Mouse (Mus musculus): ENCODE measurements around the gene Nsg2. TPM values are rescaled to one million over a fixed set of nuclear protein-coding genes. Genes with fewer than 3 reads are reported as not detected.

The Nsg2 gene
- total RNA-seq, 2 experiments from 2014 or later, result not detected

GRCm38 (mm10) chr11:32010663-32010970 is 10.4 kb downstream of the Nsg2 start:
- ATAC-seq (replicated peaks; ENCODE audit: low FRiP score, poor library complexity, severe bottlenecking), result no peak

- ATAC-seq (replicated peaks; ENCODE audit: low FRiP score, poor library complexity, severe bottlenecking), result no peak
Observed at GRCm38 (mm10) chr11:32011867-32012603, 11.8 kb downstream of the Nsg2 start.

- ATAC-seq (replicated peaks; ENCODE audit: low FRiP score, poor library complexity, severe bottlenecking), result no peak
Observed at GRCm38 (mm10) chr11:32013014-32013427, 12.8 kb downstream of the Nsg2 start.

- ATAC-seq (replicated peaks; ENCODE audit: low FRiP score, poor library complexity, severe bottlenecking), result no peak
Observed at GRCm38 (mm10) chr11:32013561-32013960, 13.3 kb downstream of the Nsg2 start.

- no peak for ATAC-seq (replicated peaks; ENCODE audit: low FRiP score, poor library complexity, severe bottlenecking)
Observed at GRCm38 (mm10) chr11:32018201-32018600, 17.9 kb downstream of the Nsg2 start.

- no peak for ATAC-seq (replicated peaks; ENCODE audit: low FRiP score, poor library complexity, severe bottlenecking)
Observed at GRCm38 (mm10) chr11:32020031-32020965, 20.0 kb downstream of the Nsg2 start.

GRCm38 (mm10) chr11:32026634-32027033 is 26.4 kb downstream of the Nsg2 start:
- ATAC-seq (replicated peaks; ENCODE audit: low FRiP score, poor library complexity, severe bottlenecking), result no peak

GRCm38 (mm10) chr11:32027474-32028342 is 27.4 kb downstream of the Nsg2 start:
- no peak for ATAC-seq (replicated peaks; ENCODE audit: low FRiP score, poor library complexity, severe bottlenecking)

GRCm38 (mm10) chr11:32028605-32029004 is 28.3 kb downstream of the Nsg2 start:
- ATAC-seq (replicated peaks; ENCODE audit: low FRiP score, poor library complexity, severe bottlenecking), result no peak

GRCm38 (mm10) chr11:32029356-32029755 is 29.1 kb downstream of the Nsg2 start:
- ATAC-seq (replicated peaks; ENCODE audit: low FRiP score, poor library complexity, severe bottlenecking), result no peak

- ATAC-seq (replicated peaks; ENCODE audit: low FRiP score, poor library complexity, severe bottlenecking), result no peak
Observed at GRCm38 (mm10) chr11:32031396-32031795, 31.1 kb downstream of the Nsg2 start.

- no peak for ATAC-seq (replicated peaks; ENCODE audit: low FRiP score, poor library complexity, severe bottlenecking)
Observed at GRCm38 (mm10) chr11:32032053-32032452, 31.8 kb downstream of the Nsg2 start.

- ATAC-seq (replicated peaks; ENCODE audit: low FRiP score, poor library complexity, severe bottlenecking), result no peak
Observed at GRCm38 (mm10) chr11:32035831-32036230, 35.6 kb downstream of the Nsg2 start.

- no peak for ATAC-seq (replicated peaks; ENCODE audit: low FRiP score, poor library complexity, severe bottlenecking)
Observed at GRCm38 (mm10) chr11:32039656-32040055, 39.4 kb downstream of the Nsg2 start.

GRCm38 (mm10) chr11:32057389-32057788 is 57.1 kb downstream of the Nsg2 start:
- no peak for ATAC-seq (replicated peaks; ENCODE audit: low FRiP score, poor library complexity, severe bottlenecking)

GRCm38 (mm10) chr11:32057861-32058260 is 57.6 kb downstream of the Nsg2 start:
- ATAC-seq (replicated peaks; ENCODE audit: low FRiP score, poor library complexity, severe bottlenecking), result no peak

GRCm38 (mm10) chr11:32061020-32061419 is 60.8 kb downstream of the Nsg2 start:
- no peak for ATAC-seq (replicated peaks; ENCODE audit: low FRiP score, poor library complexity, severe bottlenecking)

- ATAC-seq (replicated peaks; ENCODE audit: low FRiP score, poor library complexity, severe bottlenecking), result no peak
Observed at GRCm38 (mm10) chr11:32061874-32062273, 61.6 kb downstream of the Nsg2 start.

- no peak for ATAC-seq (replicated peaks; ENCODE audit: low FRiP score, poor library complexity, severe bottlenecking)
Observed at GRCm38 (mm10) chr11:32063775-32064510, 63.7 kb downstream of the Nsg2 start.

GRCm38 (mm10) chr11:32064511-32064862 is 64.2 kb downstream of the Nsg2 start:
- no peak for ATAC-seq (replicated peaks; ENCODE audit: low FRiP score, poor library complexity, severe bottlenecking)
